Mouse (Mus musculus) E14TG2a.4 (cell line): ENCODE results near the gene Anapc16.

ENCODE experiments used
- CTCF ChIP-seq: conservative IDR thresholded peaks from 2 replicates; pipeline ENCODE4 v1.5.1; 2014; ENCODE audit warnings: low read length
- NANOG ChIP-seq: IDR thresholded peaks from 2 replicates; pipeline ENCODE4 v1.6.1; 2014; ENCODE audit warnings: borderline replicate concordance, low read length, mixed read lengths

DNA sequence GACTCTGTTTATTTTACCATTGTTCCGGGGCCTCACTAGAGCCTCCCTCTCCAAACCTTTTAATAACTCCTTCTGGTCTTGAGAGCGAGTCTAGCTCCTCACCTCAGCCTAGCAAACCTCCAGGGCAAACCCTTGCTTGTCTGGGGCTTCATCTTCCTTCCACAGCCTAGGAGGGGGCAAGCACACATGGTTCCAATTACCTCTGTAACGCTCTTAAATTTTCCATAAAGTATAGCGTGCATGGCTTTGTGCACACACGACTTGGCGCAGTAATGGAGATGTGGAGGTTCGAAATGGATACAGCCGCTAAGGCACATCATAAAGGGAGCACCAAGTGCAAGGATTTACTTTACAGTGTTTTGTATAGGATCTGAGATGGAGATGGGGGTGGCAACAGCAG lies 37.1 kb downstream of the Anapc16 start:
- TF ChIP-seq NANOG (no peak), CTCF (no peak)
